ENCODE assay signal across 12 mouse cellular contexts in genomic region chr1:97650072-97650471, GRCm38 (mm10). TPM values are rescaled to one million over a fixed set of nuclear protein-coding genes. Genes with fewer than 3 reads are reported as not detected.
A peak's percentile ranks its signal among the peaks of the same experiment; 100 is the strongest.
DNase-seq lines count a peak whose midpoint lies in the region; ATAC-seq and TF ChIP-seq lines count a peak whose summit lies in the region.
"Had no signal": no experiment of that assay in that cellular context is flagged by ENCODE, and none has a peak within 500 bp of the region (broad histone marks: within the 10 kb centered on the region; RNA-seq: fewer than 3 reads in every experiment).

No protein-coding gene starts in this region.

- no peaks in the 10 kb centered on the region for H3K9me3 ChIP-seq in heart, embryonic 11.5 days (replicated peaks; ENCODE audit: control insufficient read depth, low read length)
- H3K9me3 ChIP-seq in midbrain, postnatal 0 days (ENCODE audit: low read length), result no peaks in the 10 kb centered on the region
- H3K9me3 ChIP-seq in midbrain, embryonic 10.5 days (replicated peaks), result no peaks in the 10 kb centered on the region
- H3K9me3 ChIP-seq: neural tube, embryonic 12.5 days had no signal

- TF ChIP-seq CTCF in midbrain, postnatal 0 days (IDR thresholded peaks at IDR 0.05), result no peak

- no peak for DNase-seq in heart, postnatal 14 days
- DNase-seq in midbrain, postnatal 0 days (ENCODE audit: low spot score), result peak; percentile 49
- DNase-seq in midbrain, embryonic 10.5 days (ENCODE audit: low spot score), result no peak
- DNase-seq in induced T-regulatory cell, adult 2 months (ENCODE audit: low read depth), result peak; percentile 48
- DNase-seq in telencephalon, adult 2 months (ENCODE audit: low read depth, low spot score), result peak; percentile 47
- no peak for DNase-seq in spleen, postnatal 4 days (ENCODE audit: low spot score in 2 of 2)
- DNase-seq in cerebellum, adult 9-11 months, result no peak
- DNase-seq: cerebellum, postnatal 36 days; kidney, adult 9 months had no signal

- no peak overlapping the region for H3K9ac ChIP-seq in heart, embryonic 11.5 days (ENCODE audit: low read depth, low read length)
- no peak overlapping the region for H3K9ac ChIP-seq in midbrain, postnatal 0 days (replicated peaks; ENCODE audit: low read length, poor library complexity, severe bottlenecking)
- H3K9ac ChIP-seq: neural tube, embryonic 12.5 days had no signal

- H3K4me3 ChIP-seq in heart, embryonic 11.5 days (ENCODE audit: low read depth, low read length), result no peak overlapping the region
- H3K4me3 ChIP-seq in midbrain, postnatal 0 days (ENCODE audit: low read depth, low read length), result no peak overlapping the region
- no peak overlapping the region for H3K4me3 ChIP-seq in midbrain, embryonic 10.5 days
- H3K4me3 ChIP-seq: neural tube, embryonic 12.5 days had no signal

- H3K36me3 ChIP-seq in heart, embryonic 11.5 days (ENCODE audit: control insufficient read depth, insufficient read depth, low read length), result no peaks in the 10 kb centered on the region
- H3K36me3 ChIP-seq in midbrain, postnatal 0 days (ENCODE audit: insufficient read depth, low read length), result no peaks in the 10 kb centered on the region
- H3K36me3 ChIP-seq in midbrain, embryonic 10.5 days, result peaks cover 53% of the 10 kb centered on the region

- intact Hi-C loops in heart, postnatal 14 days (cut with DNase I), result no loop called here

- H3K4me1 ChIP-seq in heart, embryonic 11.5 days (ENCODE audit: control insufficient read depth, insufficient read depth, low read length), result no peaks in the 10 kb centered on the region
- H3K4me1 ChIP-seq in midbrain, postnatal 0 days (ENCODE audit: insufficient read depth, low read length), result no peaks in the 10 kb centered on the region
- peaks cover 9% of the 10 kb centered on the region; the same call in 1 of the 2 replicates for H3K4me1 ChIP-seq in midbrain, embryonic 10.5 days
- H3K4me1 ChIP-seq: neural tube, embryonic 12.5 days had no signal

- H3K4me2 ChIP-seq in heart, embryonic 11.5 days, result no peak overlapping the region
- H3K4me2 ChIP-seq in midbrain, postnatal 0 days (ENCODE audit: low read depth, low read length, poor library complexity, severe bottlenecking), result no peak overlapping the region
- H3K4me2 ChIP-seq: neural tube, embryonic 12.5 days had no signal

- no peak overlapping the region for H3K27ac ChIP-seq in heart, embryonic 11.5 days (ENCODE audit: low read depth, low read length)
- no peak overlapping the region for H3K27ac ChIP-seq in midbrain, postnatal 0 days (ENCODE audit: low read depth, low read length)
- H3K27ac ChIP-seq in midbrain, embryonic 10.5 days (replicated peaks), result no peak overlapping the region
- H3K27ac ChIP-seq: neural tube, embryonic 12.5 days had no signal

- 0 out of 2 replicates have a peak, but pooled peaks have one; percentile 59 for ATAC-seq in heart, embryonic 11.5 days (replicated peaks; ENCODE audit: insufficient number of reproducible peaks, low FRiP score, low TSS enrichment)
- no peak for ATAC-seq in midbrain, postnatal 0 days (ENCODE audit: low FRiP score)
- ATAC-seq: Patski had no signal

- no peaks in the 10 kb centered on the region for H3K27me3 ChIP-seq in heart, embryonic 11.5 days (ENCODE audit: control insufficient read depth, insufficient read depth, low read length)
- H3K27me3 ChIP-seq in midbrain, postnatal 0 days (ENCODE audit: insufficient read depth, low read length), result no peaks in the 10 kb centered on the region
- H3K27me3 ChIP-seq in midbrain, embryonic 10.5 days (ENCODE audit: low read depth, poor library complexity, severe bottlenecking), result no peaks in the 10 kb centered on the region
- H3K27me3 ChIP-seq: neural tube, embryonic 12.5 days; Patski had no signal

- WGBS in heart, embryonic 11.5 days (ENCODE audit: insufficient replicate concordance), result 53% methylated on average over 6 of the region's 6 CpGs
- WGBS in midbrain, postnatal 0 days, result 57% methylated on average over 6 of the region's 6 CpGs
- 81% methylated on average over 6 of the region's 6 CpGs for WGBS in midbrain, embryonic 10.5 days

RNA-seq across cellular contexts. Expression of gene D1Ertd622e, which starts 11.8 kb away (rescaled TPM):
- polyA plus RNA-seq in heart, embryonic 11.5 days (2014; fragmentation: Nextera tagmentation; extraction: Ambion mirVana), result 11.3 and 13.4 TPM in 2 replicates
- total RNA-seq in heart, postnatal 14 days (2021), result 1 to 10 TPM; 5.2 to 7.2 TPM
- total RNA-seq in midbrain, postnatal 0 days (2014; rRNA removed), result 32.9 and 60.9 TPM in 2 replicates
- 57.0 and 57.9 TPM in 2 replicates for polyA plus RNA-seq in midbrain, postnatal 0 days (2015; fragmentation: Nextera tagmentation; extraction: Ambion mirVana)
- 39.0 and 39.8 TPM in 2 replicates for polyA plus RNA-seq in midbrain, embryonic 10.5 days (2016; fragmentation: Nextera tagmentation; extraction: Ambion mirVana)

Comparison
In these comparisons a context has a peak if more than half of its experiments do, and no peak if none do; other contexts are left out.
1. DNase-seq: peak in midbrain, postnatal 0 days (single experiment), induced T-regulatory cell, adult 2 months (single experiment) and telencephalon, adult 2 months (single experiment); none in heart, postnatal 14 days (0 of 2), midbrain, embryonic 10.5 days (single experiment), spleen, postnatal 4 days (0 of 2) and cerebellum, adult 9-11 months (single experiment).